Mouse (Mus musculus): ENCODE results near the gene Bcl9.

DNA sequence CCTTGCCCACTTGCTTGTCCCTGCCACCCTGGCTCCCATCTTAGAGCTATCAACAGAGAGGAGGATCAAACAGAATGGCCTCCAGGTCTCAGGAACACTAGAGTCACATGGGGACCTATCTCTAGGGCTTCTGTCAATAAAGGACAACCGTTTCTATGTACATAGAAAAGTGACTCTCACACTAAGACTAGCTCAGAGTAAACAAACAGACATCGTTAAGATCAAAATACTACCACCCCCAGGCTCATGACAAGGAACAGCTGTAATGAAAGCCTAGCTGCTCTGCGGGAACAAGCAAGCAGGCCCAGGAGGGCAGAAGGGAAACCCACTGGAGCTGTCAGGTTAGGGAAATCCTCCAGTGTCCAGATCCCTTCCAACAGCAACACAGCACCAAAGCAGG is 82.2 kb downstream of the Bcl9 start:
- TF ChIP-seq CEBPB (IDR thresholded peaks at IDR 0.05; ENCODE audit: low read depth) (no peak), CTCF (IDR thresholded peaks at IDR 0.05; ENCODE audit: control insufficient read depth, insufficient read depth, insufficient read length) (no peak), FOSL1 (IDR thresholded peaks at IDR 0.05; ENCODE audit: insufficient read depth, low read length, poor library complexity, severe bottlenecking) (no peak), MAX (IDR thresholded peaks at IDR 0.05) (no peak), USF1 (IDR thresholded peaks at IDR 0.05; ENCODE audit: low read depth) (no peak)
